Mouse (Mus musculus) ES-E14 (cell line): Measurements from ENCODE around the gene Cela1. TPM values are rescaled to one million over a fixed set of nuclear protein-coding genes. Genes with fewer than 3 reads are reported as not detected.

Experiments
- DNase-seq: peaks from one replicate; pipeline ENCODE4 v3.0.0-alpha.2; 2013; ENCODE audit warnings: low read depth, low spot score
- H3K27ac ChIP-seq: 2 replicates; pipeline ENCODE4 v1.5.1; 2012; ENCODE audit warnings: low read depth, mild to moderate bottlenecking, low read length, moderate library complexity, mixed read lengths; ENCODE audit not compliant: poor library complexity, insufficient read depth, severe bottlenecking
- H3K36me3 ChIP-seq: 2 replicates; pipeline ENCODE4 v1.6.1; 2012; ENCODE audit warnings: mild to moderate bottlenecking, low read length, moderate library complexity, mixed read lengths; ENCODE audit not compliant: control insufficient read depth, poor library complexity, insufficient read depth, severe bottlenecking
- H3K4me1 ChIP-seq, 2 experiments: fragments of 150-350 bp in 1 of 2; sonication (generic) in 1 of 2; 2 replicates each; pipeline ENCODE4 v1.6.1; 2012; ENCODE audit warnings: low read length in 2 of 2, mild to moderate bottlenecking in 1 of 2, mixed read lengths in 1 of 2; ENCODE audit not compliant: control insufficient read depth in 2 of 2, insufficient read depth in 2 of 2, poor library complexity in 1 of 2
- H3K4me3 ChIP-seq, 2 experiments: fragments of 150-350 bp in 1 of 2; sonication (generic) in 1 of 2; 2 replicates each; pipeline ENCODE4 v1.5.1; 2012; ENCODE audit warnings: low read length in 2 of 2, low read depth in 1 of 2, mild to moderate bottlenecking in 1 of 2, mixed read lengths in 1 of 2; ENCODE audit not compliant: insufficient read depth in 1 of 2, poor library complexity in 1 of 2, severe bottlenecking in 1 of 2
- H3K9ac ChIP-seq: 2 replicates; pipeline ENCODE4 v1.6.1; 2012; ENCODE audit warnings: low read depth, mild to moderate bottlenecking, low read length, mixed read lengths; ENCODE audit not compliant: poor library complexity, insufficient read depth, severe bottlenecking
- H3K9me3 ChIP-seq: fragments of 150-350 bp; sonication (generic); 2 replicates; pipeline ENCODE4 v1.6.1; 2012; ENCODE audit warnings: low read depth, mild to moderate bottlenecking, low read length; ENCODE audit not compliant: control insufficient read depth, insufficient read depth
- CHD2 ChIP-seq: IDR thresholded peaks from 2 replicates; pipeline ENCODE4 v1.6.1; 2014; ENCODE audit warnings: mild to moderate bottlenecking, low read depth, low read length, inconsistent platforms
- HCFC1 ChIP-seq: IDR thresholded peaks from 2 replicates; pipeline ENCODE4 v1.6.1; 2012; ENCODE audit warnings: low read length, inconsistent platforms, borderline replicate concordance; ENCODE audit not compliant: insufficient read depth
- MAFK ChIP-seq: IDR thresholded peaks from 2 replicates; pipeline ENCODE4 v1.6.1; 2014; ENCODE audit warnings: mild to moderate bottlenecking, low read depth, low read length, inconsistent platforms; ENCODE audit not compliant: insufficient read depth
- ZC3H11A ChIP-seq: IDR thresholded peaks from 2 replicates; pipeline ENCODE4 v1.6.1; 2012; ENCODE audit warnings: low read depth, mild to moderate bottlenecking, inconsistent platforms, low read length, borderline replicate concordance
- ZNF384 ChIP-seq: IDR thresholded peaks from 2 replicates; pipeline ENCODE4 v1.6.1; 2012; ENCODE audit warnings: low read depth, low read length, inconsistent platforms
- in situ Hi-C, 2 experiments: fragments of 600-800 bp; cut with MboI; formaldehyde crosslinking; loops; one replicate each; pipeline ENCODE4 v1.15.1; 2025; ENCODE audit warnings: low sequenced_read_pairs in 2 of 2, inconsistent platforms in 1 of 2; ENCODE audit not compliant: unreplicated experiment in 2 of 2
- total RNA-seq: library from RNA; depleted of rRNA; stranded (reverse); fragments of 300-350 nt; gene quantifications from 2 replicates; pipeline ENCODE4 v1.2.3, GENCODE M21; 2012

Cela1 gene
- total RNA-seq, 1 experiment: 2.4 TPM

GRCm38 (mm10) chr15:100701856-100702255, 14.1 kb upstream of the Cela1 start:
- H3K9ac ChIP-seq: no peak overlapping the region
- H3K27ac ChIP-seq: no peak overlapping the region
- in situ Hi-C loops: no loop called here
- H3K4me3 ChIP-seq: no peak overlapping the region
- TF ChIP-seq CHD2 (no peak), ZNF384 (no peak), HCFC1 (no peak), MAFK (no peak), ZC3H11A (no peak)
- H3K36me3 ChIP-seq: no peaks in the 10 kb centered on the region
- H3K9me3 ChIP-seq: no peaks in the 10 kb centered on the region
- no peak for DNase-seq
- peaks cover 0 to 17% of the 10 kb centered on the region in 2 experiments; a peak in 1 of 4 replicates for H3K4me1 ChIP-seq

- in situ Hi-C loops: no loop called here
- TF ChIP-seq ZC3H11A: no peak
- TF ChIP-seq ZNF384: no peak
- TF ChIP-seq HCFC1: no peak
- TF ChIP-seq CHD2: no peak
- TF ChIP-seq MAFK: no peak
- H3K4me3 ChIP-seq: no peak overlapping the region
These were observed 13.4 kb upstream of the Cela1 start for GRCm38 (mm10) chr15:100701108-100701507.

GRCm38 (mm10) chr15:100700424-100700823, 12.7 kb upstream of the Cela1 start:
- Histone ChIP-seq H3K4me1 (peaks cover 0 to 17% of the 10 kb centered on the region in 2 experiments; a peak in 1 of 4 replicates), H3K9ac (no peak overlapping the region), H3K4me3 (no peak overlapping the region), H3K27ac (no peak overlapping the region), H3K36me3 (no peaks in the 10 kb centered on the region), H3K9me3 (no peaks in the 10 kb centered on the region)
- TF ChIP-seq HCFC1 (no peak), ZC3H11A (no peak), CHD2 (no peak), ZNF384 (no peak), MAFK (no peak)
- in situ Hi-C loops: no loop called here
- no peak for DNase-seq

More at GRCm38 (mm10) chr15:100701108-100701507, 13.4 kb upstream of the Cela1 start:
- H3K4me1 ChIP-seq: peaks cover 0 to 17% of the 10 kb centered on the region in 2 experiments; a peak in 1 of 4 replicates
- H3K36me3 ChIP-seq: no peaks in the 10 kb centered on the region
- H3K9me3 ChIP-seq: no peaks in the 10 kb centered on the region
- no peak for DNase-seq
- H3K27ac ChIP-seq: no peak overlapping the region
- H3K9ac ChIP-seq: no peak overlapping the region

- no peak for DNase-seq
- Histone ChIP-seq H3K9ac (no peak overlapping the region), H3K4me1 (peaks cover 0 to 17% of the 10 kb centered on the region in 2 experiments; a peak in 1 of 4 replicates), H3K9me3 (no peaks in the 10 kb centered on the region), H3K36me3 (no peaks in the 10 kb centered on the region), H3K4me3 (no peak overlapping the region), H3K27ac (no peak overlapping the region)
- in situ Hi-C loops: no loop called here
- TF ChIP-seq HCFC1: no peak
- TF ChIP-seq CHD2: no peak
- no peak for TF ChIP-seq MAFK
- TF ChIP-seq ZC3H11A: no peak
- TF ChIP-seq ZNF384: no peak
These were observed 11.7 kb upstream of the Cela1 start for GRCm38 (mm10) chr15:100699386-100699785.

- Histone ChIP-seq H3K9ac (no peak overlapping the region), H3K4me1 (peaks cover 0 to 6% of the 10 kb centered on the region in 2 experiments; a peak in 1 of 4 replicates), H3K4me3 (no peak overlapping the region), H3K36me3 (no peaks in the 10 kb centered on the region; the same call in 1 of the 2 replicates), H3K27ac (no peak overlapping the region), H3K9me3 (no peaks in the 10 kb centered on the region)
- in situ Hi-C loops: no loop called here
- DNase-seq: no peak
- TF ChIP-seq HCFC1 (no peak), ZNF384 (no peak), ZC3H11A (no peak), CHD2 (no peak), MAFK (no peak)
These were observed 10.4 kb upstream of the Cela1 start for GRCm38 (mm10) chr15:100698078-100698477.
